Mouse (Mus musculus): ENCODE measurements at regions not wholly inside any gene's neighbourhood (a gene's known extent, or its start where the extent isn't known, plus 50 kb on each side); places are given as distances from the start of the nearest gene placed in this dataset.
A peak's percentile ranks its signal among the peaks of the same experiment; 100 is the strongest.

- Histone ChIP-seq H3K27ac (ENCODE audit: insufficient read depth, low read depth, low read length) (no peak overlapping the region), H3K4me1 (ENCODE audit: control insufficient read depth, insufficient read depth, insufficient read length, low read length) (peaks cover 20% of the 10 kb centered on the region), H3K4me3 (ENCODE audit: low read depth, low read length) (no peak overlapping the region), H3K36me3 (ENCODE audit: control insufficient read depth, insufficient read depth, low read length) (no peaks in the 10 kb centered on the region), H3K27me3 (ENCODE audit: control insufficient read depth, insufficient read depth, low read length) (no peaks in the 10 kb centered on the region)
- WGBS = 27% methylated on average over 6 of the region's 6 CpGs
- TF ChIP-seq POLR2A (IDR thresholded peaks at IDR 0.05; ENCODE audit: low read depth, low read length) = no peak
- no peak for TF ChIP-seq CTCF (IDR thresholded peaks at IDR 0.05; ENCODE audit: extremely low read depth, insufficient read length, insufficient replicate concordance, low read depth, low read length)
Observed at GRCm38 (mm10) chr5:111506821-111507220, 89.7 kb downstream of the Mn1 start.

- 80% methylated on average over 2 of the region's 2 CpGs for WGBS
- no peaks in the 10 kb centered on the region for H3K27me3 ChIP-seq (ENCODE audit: control insufficient read depth, insufficient read depth, low read length)
Observed at GRCm38 (mm10) chr5:111507332-111507731, 90.2 kb downstream of the Mn1 start.

GRCm38 (mm10) chr5:111509014-111509561 lies 91.9 kb downstream of the Mn1 start:
- Histone ChIP-seq H3K36me3 (ENCODE audit: control insufficient read depth, insufficient read depth, low read length) (no peaks in the 10 kb centered on the region), H3K4me3 (ENCODE audit: low read depth, low read length) (peak overlapping the region; percentile 53), H3K27me3 (ENCODE audit: control insufficient read depth, insufficient read depth, low read length) (no peaks in the 10 kb centered on the region), H3K4me1 (ENCODE audit: control insufficient read depth, insufficient read depth, insufficient read length, low read length) (peaks cover 20% of the 10 kb centered on the region), H3K27ac (ENCODE audit: insufficient read depth, low read depth, low read length) (peak overlapping the region; percentile 48; the same call in 1 of the 2 replicates)
- 4% methylated on average over 21 of the region's 21 CpGs for WGBS
- TF ChIP-seq CTCF (IDR thresholded peaks at IDR 0.05; ENCODE audit: extremely low read depth, insufficient read length, insufficient replicate concordance, low read depth, low read length) = no peak
- TF ChIP-seq POLR2A (IDR thresholded peaks at IDR 0.05; ENCODE audit: low read depth, low read length) = no peak

More at GRCm38 (mm10) chr5:111507332-111507731, 90.2 kb downstream of the Mn1 start:
- H3K27ac ChIP-seq (ENCODE audit: insufficient read depth, low read depth, low read length) = no peak overlapping the region
- no peaks in the 10 kb centered on the region for H3K36me3 ChIP-seq (ENCODE audit: control insufficient read depth, insufficient read depth, low read length)
- H3K4me1 ChIP-seq (ENCODE audit: control insufficient read depth, insufficient read depth, insufficient read length, low read length) = peaks cover 20% of the 10 kb centered on the region
- TF ChIP-seq CTCF (IDR thresholded peaks at IDR 0.05; ENCODE audit: extremely low read depth, insufficient read length, insufficient replicate concordance, low read depth, low read length) = no peak
- no peak for TF ChIP-seq POLR2A (IDR thresholded peaks at IDR 0.05; ENCODE audit: low read depth, low read length)
- no peak overlapping the region for H3K4me3 ChIP-seq (ENCODE audit: low read depth, low read length)

GRCm38 (mm10) chr5:111509575-111510057 lies 92.5 kb downstream of the Mn1 start:
- peaks cover 20% of the 10 kb centered on the region for H3K4me1 ChIP-seq (ENCODE audit: control insufficient read depth, insufficient read depth, insufficient read length, low read length)
- H3K36me3 ChIP-seq (ENCODE audit: control insufficient read depth, insufficient read depth, low read length) = no peaks in the 10 kb centered on the region
- H3K27me3 ChIP-seq (ENCODE audit: control insufficient read depth, insufficient read depth, low read length) = no peaks in the 10 kb centered on the region
- TF ChIP-seq POLR2A (IDR thresholded peaks at IDR 0.05; ENCODE audit: low read depth, low read length) (no peak), CTCF (IDR thresholded peaks at IDR 0.05; ENCODE audit: extremely low read depth, insufficient read length, insufficient replicate concordance, low read depth, low read length) (no peak)
- peak overlapping the region; percentile 53 for H3K4me3 ChIP-seq (ENCODE audit: low read depth, low read length)
- peak overlapping the region; percentile 48; the same call in 1 of the 2 replicates for H3K27ac ChIP-seq (ENCODE audit: insufficient read depth, low read depth, low read length)
- 13% methylated on average over 9 of the region's 9 CpGs for WGBS

- TF ChIP-seq POLR2A (IDR thresholded peaks at IDR 0.05; ENCODE audit: low read depth, low read length) (no peak), CTCF (IDR thresholded peaks at IDR 0.05; ENCODE audit: extremely low read depth, insufficient read length, insufficient replicate concordance, low read depth, low read length) (no peak)
- Histone ChIP-seq H3K4me1 (ENCODE audit: control insufficient read depth, insufficient read depth, insufficient read length, low read length) (peaks cover 20% of the 10 kb centered on the region), H3K27me3 (ENCODE audit: control insufficient read depth, insufficient read depth, low read length) (no peaks in the 10 kb centered on the region), H3K27ac (ENCODE audit: insufficient read depth, low read depth, low read length) (no peak overlapping the region), H3K36me3 (ENCODE audit: control insufficient read depth, insufficient read depth, low read length) (no peaks in the 10 kb centered on the region), H3K4me3 (ENCODE audit: low read depth, low read length) (no peak overlapping the region)
- 72% methylated on average over 5 of the region's 5 CpGs for WGBS
Observed at GRCm38 (mm10) chr5:111510183-111510878, 93.2 kb downstream of the Mn1 start.

- no peaks in the 10 kb centered on the region for H3K36me3 ChIP-seq (ENCODE audit: control insufficient read depth, insufficient read depth, low read length)
- no peak for TF ChIP-seq POLR2A (IDR thresholded peaks at IDR 0.05; ENCODE audit: low read depth, low read length)
- TF ChIP-seq CTCF (IDR thresholded peaks at IDR 0.05; ENCODE audit: extremely low read depth, insufficient read length, insufficient replicate concordance, low read depth, low read length) = no peak
- WGBS = 68% methylated on average over 6 of the region's 6 CpGs
- no peak overlapping the region for H3K27ac ChIP-seq (ENCODE audit: insufficient read depth, low read depth, low read length)
- H3K4me1 ChIP-seq (ENCODE audit: control insufficient read depth, insufficient read depth, insufficient read length, low read length) = peaks cover 20% of the 10 kb centered on the region
- no peak overlapping the region for H3K4me3 ChIP-seq (ENCODE audit: low read depth, low read length)
- no peaks in the 10 kb centered on the region for H3K27me3 ChIP-seq (ENCODE audit: control insufficient read depth, insufficient read depth, low read length)
Observed at GRCm38 (mm10) chr5:111510879-111511231, 93.7 kb downstream of the Mn1 start.

- Histone ChIP-seq H3K27ac (ENCODE audit: insufficient read depth, low read depth, low read length) (no peak overlapping the region), H3K4me1 (ENCODE audit: control insufficient read depth, insufficient read depth, insufficient read length, low read length) (peaks cover 12% of the 10 kb centered on the region), H3K36me3 (ENCODE audit: control insufficient read depth, insufficient read depth, low read length) (no peaks in the 10 kb centered on the region), H3K4me3 (ENCODE audit: low read depth, low read length) (no peak overlapping the region), H3K27me3 (ENCODE audit: control insufficient read depth, insufficient read depth, low read length) (no peaks in the 10 kb centered on the region)
- TF ChIP-seq CTCF (IDR thresholded peaks at IDR 0.05; ENCODE audit: extremely low read depth, insufficient read length, insufficient replicate concordance, low read depth, low read length) (no peak), POLR2A (IDR thresholded peaks at IDR 0.05; ENCODE audit: low read depth, low read length) (no peak)
- 32% methylated on average over 10 of the region's 10 CpGs for WGBS
Observed at GRCm38 (mm10) chr5:111511982-111512381, 94.8 kb downstream of the Mn1 start.

Data from small intestine, adult 2 months (tissue).